Mouse (Mus musculus): ENCODE measurements at regions not wholly inside any gene's neighbourhood (a gene's known extent, or its start where the extent isn't known, plus 50 kb on each side); places are given as distances from the start of the nearest gene placed in this dataset.

DNA sequence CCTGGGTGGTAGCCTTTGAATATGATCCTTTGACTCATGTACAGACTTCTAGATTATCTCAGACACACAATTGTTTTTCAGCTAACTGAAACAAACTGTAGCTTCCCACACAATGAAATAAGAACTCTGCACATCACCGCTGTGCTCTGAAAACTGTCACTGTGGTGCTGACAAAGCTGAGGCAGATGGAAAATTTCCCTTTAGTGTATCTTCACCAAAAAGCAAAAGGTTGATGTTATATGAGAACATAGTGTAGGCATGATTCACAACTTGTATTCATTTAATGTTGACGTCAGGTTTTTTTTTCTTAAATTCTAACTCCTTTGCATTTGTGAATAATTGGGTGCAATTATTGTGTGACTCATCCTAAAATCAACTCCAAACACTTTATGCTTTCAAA is 264.1 kb upstream of the Actbl2 start:
- no peak for DNase-seq (ENCODE audit: low spot score)

DNA sequence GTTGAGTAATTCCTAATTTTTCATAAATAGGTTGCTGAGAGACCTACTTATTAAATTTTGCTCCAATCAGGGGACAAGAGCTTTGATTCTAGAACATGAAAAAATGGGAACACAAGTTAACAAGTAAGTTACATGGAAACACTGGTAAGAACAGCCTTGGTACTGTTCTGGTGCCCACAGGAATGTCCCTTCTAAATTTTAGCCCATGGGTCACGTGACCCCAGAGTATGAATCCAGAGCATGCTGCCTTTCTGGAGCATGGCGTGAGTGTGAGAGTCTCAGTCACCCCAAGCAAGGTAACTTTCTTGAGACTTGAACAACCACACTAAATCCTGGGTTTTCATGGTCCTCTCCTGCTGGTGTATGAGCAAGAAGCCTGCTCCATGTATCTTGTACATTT is 263.7 kb upstream of the Actbl2 start:
- no peak for DNase-seq (ENCODE audit: low spot score)

DNA sequence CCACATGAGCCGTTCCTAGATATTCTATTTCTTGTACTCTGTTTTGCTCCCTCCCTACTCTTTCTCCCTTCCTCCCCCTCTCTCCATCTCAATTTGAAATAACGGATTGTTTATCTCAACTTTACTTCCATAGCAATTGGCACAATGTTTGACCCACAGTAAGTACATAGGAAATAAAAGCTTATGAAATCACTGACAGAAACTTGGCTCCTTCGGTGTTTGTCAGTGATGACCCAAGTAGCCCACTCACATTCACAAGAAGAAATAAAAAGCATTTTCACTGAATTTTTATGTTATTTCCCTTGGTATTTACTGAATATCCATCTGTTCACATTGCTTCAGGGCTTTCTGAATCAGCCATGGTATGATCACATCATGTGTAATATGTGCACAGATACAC is 260.2 kb upstream of the Actbl2 start:
- no peak for DNase-seq (ENCODE audit: low spot score)

DNA sequence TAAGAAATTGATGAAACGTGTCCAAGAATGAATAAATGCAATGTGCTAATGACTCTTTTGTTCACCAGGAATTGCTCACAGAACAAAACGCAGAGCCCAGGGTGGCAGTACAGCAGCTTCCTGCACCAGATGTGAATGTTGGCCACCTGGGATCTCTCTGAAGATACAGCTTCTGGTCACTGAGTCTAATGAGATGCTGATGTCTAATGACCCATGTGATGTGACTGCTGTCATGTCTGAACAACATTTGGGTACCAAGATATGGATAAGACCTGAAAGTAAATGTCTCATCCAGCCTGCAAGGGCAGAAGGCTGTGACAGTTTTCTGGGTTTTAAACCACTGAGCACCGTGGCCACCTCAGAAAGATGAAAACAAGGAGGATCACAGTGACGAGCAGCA is 252.1 kb upstream of the Actbl2 start:
- no peak for DNase-seq (ENCODE audit: low spot score)

DNA sequence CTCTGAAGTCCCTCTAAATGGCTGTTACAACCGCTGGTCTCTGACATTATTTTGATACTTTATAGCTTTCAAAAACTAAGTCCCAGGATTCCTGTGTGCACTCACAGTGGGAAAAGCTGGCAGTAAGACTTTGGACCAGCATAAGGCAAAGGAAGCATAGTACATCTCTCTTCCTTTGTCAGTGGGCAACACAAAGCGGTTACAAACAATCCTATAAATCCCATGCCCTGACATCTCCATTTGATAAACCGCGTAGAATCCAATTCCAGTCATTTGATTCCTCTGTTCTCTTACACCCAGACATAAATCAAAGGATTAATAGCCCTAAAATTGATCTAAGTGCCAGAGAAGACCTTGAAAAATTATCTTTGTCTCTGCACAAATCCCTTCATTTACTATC is 240.7 kb upstream of the Actbl2 start:
- no peak for DNase-seq (ENCODE audit: low spot score)

DNA sequence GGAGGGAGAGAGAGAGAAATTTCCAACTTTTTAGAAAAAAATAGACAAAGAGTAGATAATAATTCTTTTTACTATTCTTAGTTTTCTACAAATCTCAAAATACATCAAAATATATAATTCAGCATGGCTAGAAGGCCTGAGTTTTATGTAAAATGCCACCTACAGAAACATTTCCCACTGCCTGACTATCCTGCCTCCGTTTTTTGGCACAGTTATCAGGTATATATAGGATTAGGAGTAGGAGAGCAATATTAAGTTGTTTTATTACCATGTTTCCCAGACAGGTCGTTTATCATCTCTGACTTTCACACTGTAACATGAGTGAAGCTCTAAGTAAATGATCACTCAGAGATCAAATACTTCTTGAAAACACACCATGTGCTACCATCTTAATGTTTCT is 224.7 kb upstream of the Actbl2 start:
- no peak for DNase-seq (ENCODE audit: low spot score)

DNA sequence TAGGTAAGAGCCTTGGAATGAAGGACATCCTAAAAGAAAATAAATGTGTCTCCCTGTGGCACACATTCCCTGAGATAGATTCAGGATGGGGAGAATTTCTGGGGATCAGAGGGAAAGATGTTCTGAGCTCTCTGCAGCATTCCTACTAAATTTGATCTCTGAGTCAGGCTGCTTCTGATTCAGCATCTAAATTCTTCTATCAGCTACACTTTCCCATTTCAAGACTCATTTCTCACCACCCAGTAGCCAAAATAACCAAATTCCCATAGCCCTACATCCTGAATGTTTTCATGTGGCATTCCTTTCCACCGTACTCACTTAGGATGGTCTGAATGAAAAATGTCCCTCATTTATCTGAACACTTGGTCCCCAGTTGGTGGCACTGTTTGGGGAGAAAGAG is 223.2 kb upstream of the Actbl2 start:
- DNase-seq (ENCODE audit: low spot score) = no peak

DNA sequence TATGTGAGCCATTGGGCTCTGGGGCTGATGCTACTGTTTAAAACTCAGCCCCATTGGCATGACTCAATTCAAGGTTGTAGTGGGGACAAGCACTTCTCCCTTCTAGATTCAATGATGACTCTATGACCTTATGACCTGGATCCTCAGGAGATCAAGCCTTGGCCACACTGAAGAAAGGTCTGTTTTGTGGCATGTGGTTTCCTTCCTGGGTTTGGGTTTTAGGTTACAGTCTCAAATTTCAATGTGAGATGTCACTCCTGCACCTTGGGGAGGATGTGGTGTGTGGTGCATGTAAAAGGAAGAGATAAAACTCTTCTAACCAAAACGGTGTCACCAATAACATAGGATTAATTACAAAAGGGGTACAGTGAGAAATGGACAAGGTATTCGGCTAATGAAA is 211.2 kb upstream of the Actbl2 start:
- DNase-seq (ENCODE audit: low spot score) = peak; percentile 62

DNA sequence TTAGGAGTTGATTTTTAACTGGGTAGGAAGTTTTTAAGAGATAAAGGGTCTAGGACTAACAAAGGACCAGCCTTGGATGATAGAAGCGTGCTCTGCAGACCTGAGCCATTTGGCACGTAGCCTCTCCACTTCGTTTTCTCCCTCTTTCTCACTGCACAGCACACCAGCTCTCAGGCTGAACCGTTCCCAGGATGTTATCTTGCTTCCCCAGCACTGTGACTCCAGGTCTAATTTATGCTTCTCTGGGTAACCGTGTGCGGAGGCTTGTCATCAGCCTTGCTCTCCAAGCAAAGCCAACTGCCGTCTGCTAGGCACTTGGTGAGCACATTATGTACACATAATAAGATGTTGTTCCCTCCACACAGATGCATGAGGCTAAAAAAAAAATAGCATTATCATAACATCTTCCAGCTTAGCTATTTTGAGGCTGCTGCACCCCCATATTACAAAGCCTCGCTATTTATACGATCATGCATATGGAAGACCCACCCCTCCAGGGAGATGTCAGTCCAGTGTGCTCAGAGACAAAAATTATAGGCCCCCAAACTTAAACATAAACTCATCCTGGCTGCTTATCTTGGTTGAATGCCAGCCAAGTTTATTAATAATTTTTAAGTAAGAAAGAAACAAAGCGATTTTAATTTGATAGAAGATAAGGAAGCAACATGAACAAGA is 210.3 kb upstream of the Actbl2 start:
- peak; percentile 14 for DNase-seq (ENCODE audit: low spot score)

DNA sequence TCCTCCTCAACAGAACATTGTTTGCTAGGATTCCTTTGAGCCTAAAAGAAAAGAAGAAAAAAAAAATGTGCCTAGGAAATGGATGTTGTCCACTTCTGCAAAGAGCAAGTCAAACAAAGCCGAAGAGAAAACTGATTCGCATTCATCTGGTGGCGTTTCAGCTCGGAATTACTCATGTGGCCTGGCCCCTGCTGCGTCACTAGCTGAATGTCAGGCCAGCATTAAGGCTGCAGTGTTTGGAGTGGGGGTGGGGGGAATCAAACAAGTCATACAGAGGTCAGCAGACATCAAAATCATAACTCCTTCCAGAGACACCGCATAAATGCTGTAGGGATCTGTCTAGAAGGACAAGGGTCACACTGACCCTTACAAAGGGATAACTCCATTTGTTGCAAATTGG is 204.7 kb upstream of the Actbl2 start:
- peak; percentile 29 for DNase-seq (ENCODE audit: low spot score)

DNA sequence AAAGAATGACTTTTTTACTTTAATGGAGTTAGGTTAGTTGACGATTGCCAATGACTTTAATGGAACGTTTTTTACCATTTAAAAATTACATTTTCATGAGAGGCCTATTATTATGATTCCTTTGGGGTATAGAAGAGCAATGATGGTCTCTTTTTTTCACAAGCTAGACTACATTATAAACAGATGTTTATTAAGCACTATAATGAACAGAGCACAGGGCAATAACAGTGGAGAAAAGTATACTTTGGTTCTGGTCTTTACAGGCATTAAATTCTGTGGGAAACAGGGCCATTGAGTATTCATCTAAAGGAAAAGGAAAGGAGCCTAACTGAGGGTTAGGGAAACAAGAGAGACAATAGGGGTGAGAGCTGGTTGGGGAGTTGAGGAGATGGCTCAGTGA is 199.0 kb upstream of the Actbl2 start:
- DNase-seq (ENCODE audit: low spot score) = no peak

DNA sequence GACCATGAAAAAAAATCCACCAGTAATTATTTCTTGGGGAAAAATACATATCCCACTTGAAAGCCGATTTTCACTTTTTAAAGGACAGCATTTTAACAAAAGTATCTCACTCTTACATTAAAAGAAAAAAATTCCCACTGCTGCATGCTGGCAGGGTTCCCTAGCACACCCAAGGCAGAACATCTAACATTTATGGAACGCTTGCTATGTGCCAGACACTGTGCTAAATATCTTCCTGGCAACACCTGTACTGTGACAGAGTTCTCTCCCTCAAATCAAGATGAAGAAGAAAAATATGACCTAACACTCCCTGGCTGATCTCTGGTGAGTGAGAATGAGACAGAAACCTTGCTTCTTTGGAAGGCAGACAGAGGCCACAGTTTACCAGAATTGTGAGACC is 167.1 kb upstream of the Actbl2 start:
- DNase-seq (ENCODE audit: low spot score) = no peak

DNA sequence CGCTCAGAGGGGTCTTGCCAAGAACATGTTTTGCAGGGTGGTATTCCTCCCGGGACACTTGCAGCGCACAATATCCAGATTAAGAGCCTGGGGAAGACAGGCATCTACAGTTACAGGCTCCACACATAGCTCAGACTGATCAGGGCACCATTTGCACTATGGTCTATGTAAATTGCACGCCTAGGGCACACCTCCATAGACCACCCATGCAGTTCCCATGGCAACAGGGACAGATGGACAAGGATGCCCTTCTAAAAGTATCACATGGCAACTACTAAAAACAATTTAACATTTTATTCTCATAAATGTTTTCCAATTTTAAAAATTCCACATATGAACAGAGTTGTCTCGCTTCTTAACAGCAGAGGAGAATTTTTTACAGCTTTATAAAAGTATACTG is 158.7 kb upstream of the Actbl2 start:
- no peak for DNase-seq (ENCODE audit: low spot score)

DNA sequence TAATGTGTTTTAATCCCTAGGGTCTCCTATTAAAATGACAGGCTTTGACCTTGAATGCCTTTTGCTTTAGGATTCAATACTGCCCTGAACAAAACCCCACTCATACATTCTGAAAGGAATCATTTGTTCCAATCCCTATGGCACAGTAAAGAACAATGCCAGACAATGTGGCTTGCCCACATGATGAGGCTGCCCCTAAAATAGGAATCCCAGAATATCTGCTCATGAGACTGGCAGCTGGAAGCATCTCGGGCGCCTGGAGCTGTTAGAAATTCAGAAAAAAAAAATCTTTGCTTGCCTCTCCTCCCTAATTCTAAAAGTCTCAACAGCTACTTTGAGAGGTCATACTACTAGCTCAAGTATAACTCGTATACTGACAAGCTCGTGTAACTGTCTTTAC is 157.5 kb upstream of the Actbl2 start:
- no peak for DNase-seq (ENCODE audit: low spot score)

DNA sequence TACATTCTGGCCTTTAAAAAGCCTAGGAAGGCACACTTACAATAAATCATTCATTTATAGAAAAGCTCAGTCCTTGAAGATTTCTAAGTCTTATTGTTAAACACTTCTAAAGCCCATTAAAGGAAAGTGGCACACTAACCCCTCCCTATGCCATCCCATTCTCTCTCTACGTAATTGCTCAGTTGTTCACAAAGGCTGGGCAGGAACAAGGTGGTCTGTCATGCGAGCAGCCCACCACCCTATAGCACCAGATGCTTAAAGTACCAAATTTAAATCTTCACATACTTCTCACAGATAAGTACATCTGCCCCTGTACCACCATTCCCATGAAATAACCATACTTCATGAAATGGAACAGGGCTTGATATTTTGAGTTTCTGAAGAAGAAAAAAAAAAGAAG is 156.1 kb upstream of the Actbl2 start:
- no peak for DNase-seq (ENCODE audit: low spot score)

DNA sequence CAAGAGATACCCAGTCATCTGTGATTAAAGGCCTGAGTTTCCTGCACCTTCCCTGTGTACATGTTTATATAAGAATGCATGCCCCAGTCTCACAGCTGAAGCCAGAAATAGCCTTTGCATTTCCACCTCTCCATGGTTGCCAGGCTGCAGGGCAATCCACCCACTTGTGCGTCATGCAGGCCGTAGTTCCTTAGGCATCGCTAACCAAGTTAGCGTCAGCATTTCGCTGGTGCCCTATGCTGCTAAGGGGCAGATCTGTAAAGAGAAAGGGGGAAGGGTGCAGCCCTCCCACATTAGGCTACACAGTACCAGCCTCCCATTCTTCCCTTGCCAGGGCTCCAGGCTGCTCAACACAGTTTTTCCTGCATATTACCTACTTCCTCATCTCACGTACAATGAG is 155.6 kb upstream of the Actbl2 start:
- no peak for DNase-seq (ENCODE audit: low spot score)

DNA sequence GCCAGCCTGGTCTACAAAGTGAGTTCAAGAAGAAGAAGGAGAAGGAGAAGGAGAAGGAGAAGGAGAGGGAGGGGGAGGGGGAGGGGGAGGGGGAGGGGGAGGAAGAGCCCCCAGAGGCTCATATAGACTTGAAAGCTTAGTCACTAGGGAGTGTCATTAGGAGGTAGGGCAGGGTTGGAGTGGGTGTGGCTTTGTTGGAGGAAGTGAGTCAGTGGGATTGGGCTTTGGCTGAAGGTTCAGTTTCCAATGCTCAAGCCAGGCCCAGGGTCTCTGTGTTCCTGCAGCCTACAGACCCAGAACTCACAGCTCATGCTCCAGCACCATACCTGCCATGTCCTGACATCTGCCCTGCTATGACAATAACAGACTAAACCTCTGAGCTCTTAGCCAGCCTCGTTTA is 154.4 kb upstream of the Actbl2 start:
- no peak for DNase-seq (ENCODE audit: low spot score)

DNA sequence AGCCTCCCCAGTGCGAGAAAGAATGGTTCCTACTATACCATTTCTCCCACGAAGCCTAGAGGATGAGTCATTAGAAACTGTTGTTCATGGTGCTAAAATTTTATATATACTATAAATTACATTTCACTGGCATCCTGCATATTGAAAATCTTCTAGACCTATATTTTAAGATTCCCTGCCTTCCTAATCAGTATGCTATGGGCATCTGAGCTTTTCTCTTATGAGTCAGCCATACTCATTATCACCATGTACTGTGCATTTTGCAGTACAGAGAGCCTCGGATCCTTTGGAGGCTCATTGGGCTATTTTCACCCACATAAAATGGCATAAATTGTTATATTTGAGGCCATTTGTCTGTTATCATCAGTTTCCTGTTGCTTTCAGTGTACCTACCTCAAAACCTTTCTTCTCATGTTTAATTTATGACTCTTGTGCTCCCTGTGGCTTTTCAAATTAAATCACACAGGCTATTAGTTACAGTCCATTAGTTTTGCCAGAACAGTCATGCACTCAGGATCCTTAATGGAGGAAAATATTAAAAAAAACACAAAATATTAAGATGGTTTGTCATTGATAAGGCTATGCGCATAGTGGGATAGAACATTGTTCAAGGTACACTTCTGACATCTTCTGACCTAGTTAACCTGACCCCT is 150.1 kb upstream of the Actbl2 start:
- DNase-seq (ENCODE audit: low spot score) = no peak

DNA sequence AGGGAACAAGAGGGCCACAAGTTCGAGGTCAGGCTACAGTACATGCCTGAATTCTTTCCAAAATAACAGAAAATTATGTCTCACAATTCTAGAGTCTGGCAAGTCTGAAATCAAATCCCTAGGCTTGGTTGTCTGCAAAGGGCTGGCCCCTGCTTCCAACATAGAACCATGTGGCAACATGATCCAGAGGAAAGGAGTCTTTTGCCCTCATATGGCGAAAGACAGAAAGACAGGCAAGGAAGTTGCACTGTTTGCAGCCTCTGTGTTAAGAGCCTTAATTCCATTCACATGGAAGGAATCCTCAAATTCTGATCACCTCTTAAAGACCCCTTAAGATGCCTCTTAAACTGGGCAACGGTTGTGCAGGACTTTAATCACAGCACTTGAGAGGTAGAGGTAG is 123.7 kb upstream of the Actbl2 start:
- no peak for DNase-seq (ENCODE audit: low spot score)

DNA sequence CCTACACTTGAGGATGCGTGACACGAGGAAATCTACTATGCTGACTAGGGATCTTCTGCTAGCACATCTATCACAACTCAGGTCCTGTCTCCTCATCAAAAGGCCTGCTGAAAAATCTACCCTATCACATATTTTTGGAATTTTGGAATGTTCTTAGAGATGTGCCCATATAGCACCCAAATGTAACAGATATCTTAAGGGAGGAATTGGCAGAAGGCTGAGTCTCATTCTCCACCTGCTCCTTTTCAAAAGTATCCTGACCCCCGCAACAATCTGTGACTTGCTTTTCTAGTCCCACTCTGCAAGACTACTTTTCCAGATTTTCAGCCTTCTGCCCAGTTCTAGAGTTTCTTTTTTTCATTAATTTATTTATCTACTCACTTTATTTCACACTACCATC is 118.4 kb upstream of the Actbl2 start:
- no peak for DNase-seq (ENCODE audit: low spot score)

DNA sequence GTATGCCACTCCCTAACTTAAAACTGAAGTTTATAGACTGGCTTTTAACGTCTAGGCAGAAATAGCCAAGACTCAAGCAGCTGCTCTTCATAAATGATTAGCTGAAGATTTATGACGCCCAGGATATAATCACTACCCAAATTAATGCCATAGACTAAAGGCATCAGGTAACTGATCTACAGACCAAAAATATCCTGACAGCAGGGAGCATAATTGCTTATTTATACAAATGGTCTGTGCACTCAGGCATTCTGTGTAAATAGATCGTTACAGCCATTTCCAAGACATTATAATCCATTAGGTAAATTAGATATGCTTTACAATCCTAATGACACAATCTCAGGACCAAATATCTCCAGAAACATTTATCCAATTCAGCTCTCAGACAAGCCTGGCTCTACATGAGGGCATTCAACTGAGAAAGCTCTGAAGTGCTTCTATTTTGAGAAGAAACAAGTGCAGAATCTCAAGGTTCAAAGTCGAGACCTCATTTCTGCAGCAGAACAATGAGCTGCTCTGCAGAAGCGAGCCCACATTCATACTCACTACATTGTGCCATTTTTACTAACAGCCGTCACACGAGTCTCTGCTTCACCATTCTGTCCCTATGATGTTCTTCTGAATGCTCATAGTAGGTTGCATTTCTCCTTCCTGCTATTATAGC is 111.9 kb upstream of the Actbl2 start:
- DNase-seq (ENCODE audit: low spot score) = no peak

DNA sequence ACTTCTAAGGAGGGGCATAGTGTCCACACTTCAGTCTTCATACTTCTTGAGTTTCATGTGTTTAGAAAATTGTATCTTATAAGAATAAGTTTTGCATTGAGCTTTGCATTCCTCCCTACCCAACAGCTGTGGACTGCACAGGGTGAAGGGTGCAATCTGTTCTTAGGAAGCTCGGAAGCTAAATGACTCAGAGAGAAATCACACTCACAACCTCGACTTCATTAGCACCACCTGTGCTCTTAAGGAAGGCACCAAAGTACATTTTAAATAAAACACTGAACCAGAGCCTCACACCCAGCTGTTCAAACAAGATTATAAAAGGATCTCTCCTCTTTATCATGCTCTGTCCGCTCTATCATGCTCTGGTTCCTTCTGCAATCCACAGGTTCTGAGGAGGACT is 110.1 kb upstream of the Actbl2 start:
- DNase-seq (ENCODE audit: low spot score) = no peak

DNA sequence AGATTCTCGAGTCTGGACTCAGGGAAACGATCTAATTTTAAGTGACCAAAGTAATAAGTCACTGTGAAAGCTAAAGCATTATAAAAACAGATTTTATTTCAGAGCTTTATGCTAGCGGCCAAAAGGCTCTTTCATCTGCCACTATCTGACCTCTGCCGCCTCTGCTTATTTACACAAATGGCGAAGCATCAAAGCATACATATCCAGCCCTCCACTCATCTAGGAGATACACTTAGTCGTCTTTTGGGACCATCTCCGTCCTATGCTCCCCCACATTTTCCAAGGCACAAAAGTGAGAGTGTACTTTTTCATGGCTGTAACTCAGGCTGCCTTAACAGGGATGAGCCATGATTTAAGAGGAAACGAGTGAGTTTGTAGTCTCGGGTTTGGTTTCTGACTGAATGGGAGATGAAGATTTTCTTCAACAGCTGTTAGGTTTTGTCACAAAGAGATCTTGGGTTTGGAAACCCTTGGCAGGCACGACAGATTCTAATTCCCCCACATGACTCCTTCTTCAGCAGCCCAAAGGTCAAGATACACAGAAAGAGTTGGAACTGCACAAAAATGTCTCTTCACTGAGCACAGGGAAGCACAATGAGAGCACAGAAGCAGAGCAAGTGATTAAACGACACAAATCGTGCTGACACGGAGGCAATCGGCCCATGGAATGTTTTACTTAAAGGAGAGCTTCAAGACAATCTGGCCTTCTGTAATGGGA is 96.7 kb upstream of the Actbl2 start:
- peak; percentile 10 for DNase-seq (ENCODE audit: low spot score)
